Mouse (Mus musculus): ENCODE results near the gene Slc35c2. TPM values are rescaled to one million over a fixed set of nuclear protein-coding genes. Genes with fewer than 3 reads are reported as not detected.
A peak's percentile ranks its signal among the peaks of the same experiment; 100 is the strongest.

Slc35c2 gene
- polyA plus RNA-seq, 1 experiment from 2014 or later = 69.2 TPM

DNA sequence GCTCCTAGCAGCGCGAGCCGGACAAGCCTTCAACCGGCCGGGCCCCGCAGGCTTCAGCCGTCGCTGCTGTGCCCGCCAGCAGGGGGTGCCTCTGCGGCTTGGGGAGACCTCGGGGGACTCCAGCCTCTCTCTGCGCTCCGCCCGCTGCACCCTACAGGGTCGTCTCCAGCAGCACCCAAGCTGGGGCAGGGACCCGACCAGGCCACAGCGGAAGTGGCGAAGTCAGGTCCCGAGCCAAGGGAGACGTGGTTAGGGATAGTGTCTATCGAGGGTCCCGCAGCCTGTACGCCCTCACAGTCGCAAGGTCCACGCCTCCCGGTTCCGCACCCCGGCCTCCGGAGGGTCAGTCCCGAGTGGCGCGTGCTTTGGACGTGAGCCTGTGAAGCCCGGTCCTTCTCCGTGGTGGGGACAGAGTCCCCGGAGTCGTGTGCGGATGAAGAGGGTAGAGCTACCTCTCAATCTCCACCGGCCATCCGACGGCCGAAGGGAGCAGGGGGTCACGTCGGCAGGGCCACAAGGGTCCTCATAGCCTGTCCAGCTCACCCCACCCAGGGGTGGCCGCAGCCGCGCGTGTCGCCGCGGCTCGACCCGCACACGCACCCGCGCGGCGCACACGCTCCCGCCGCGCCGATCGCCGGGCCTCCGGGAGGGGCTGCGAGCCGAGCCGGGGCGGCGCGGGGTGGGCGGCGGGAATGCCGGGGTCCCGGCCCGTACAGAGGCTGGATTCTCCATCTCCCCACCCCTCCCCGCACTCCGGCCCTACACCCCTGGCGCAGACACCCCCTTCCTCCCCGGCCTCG is 54.0 kb downstream of the Slc35c2 start:
- peak overlapping the region; percentile 81 for H3K27ac ChIP-seq (replicated peaks)
- peak; percentile 23; the same call in 1 of the 2 replicates for ATAC-seq (ENCODE audit: low FRiP score, low read depth)
- peak overlapping the region; percentile 96 for H3K4me2 ChIP-seq
- H3K9ac ChIP-seq = peak overlapping the region; percentile 77
- no peaks in the 10 kb centered on the region for H3K9me3 ChIP-seq
- H3K36me3 ChIP-seq = no peaks in the 10 kb centered on the region
- peak overlapping the region; percentile 70 for H3K4me3 ChIP-seq
- WGBS = under 1% methylated on average over 66 of the region's 82 CpGs
- peaks cover 54% of the 10 kb centered on the region for H3K27me3 ChIP-seq
- H3K4me1 ChIP-seq (replicated peaks) = peaks cover 44% of the 10 kb centered on the region

GRCm38 (mm10) chr2:165229050-165229449 is 58.6 kb downstream of the Slc35c2 start:
- no peak for ATAC-seq (ENCODE audit: low FRiP score, low read depth)
- H3K27me3 ChIP-seq = peaks cover 24% of the 10 kb centered on the region
- 75% methylated on average over 11 of the region's 11 CpGs for WGBS
- H3K27ac ChIP-seq (replicated peaks) = no peak overlapping the region
- H3K9me3 ChIP-seq = no peaks in the 10 kb centered on the region
- H3K4me3 ChIP-seq = no peak overlapping the region
- H3K4me1 ChIP-seq (replicated peaks) = peaks cover 55% of the 10 kb centered on the region
- no peak overlapping the region for H3K4me2 ChIP-seq
- no peaks in the 10 kb centered on the region for H3K36me3 ChIP-seq
- H3K9ac ChIP-seq = no peak overlapping the region

Other genes starting within 250 kb of the Slc35c2 start
- gene Cd40, start 232.2 kb downstream of the Slc35c2 start, polyA plus RNA-seq (2015; fragmentation: Nextera tagmentation; extraction: Ambion mirVana) = 5.6 and 6.9 TPM in 2 replicates
- not detected in 2 replicates for gene 1700025C18Rik, start 197.1 kb downstream of the Slc35c2 start, polyA plus RNA-seq (2015; fragmentation: Nextera tagmentation; extraction: Ambion mirVana)
- gene Cdh22, start 53.0 kb downstream of the Slc35c2 start, polyA plus RNA-seq (2015; fragmentation: Nextera tagmentation; extraction: Ambion mirVana) = 16.4 and 16.6 TPM in 2 replicates
- gene Elmo2, start 38.6 kb upstream of the Slc35c2 start, polyA plus RNA-seq (2015; fragmentation: Nextera tagmentation; extraction: Ambion mirVana) = 94.3 and 101 TPM in 2 replicates
- gene Zfp663, start 80.9 kb upstream of the Slc35c2 start, polyA plus RNA-seq (2015; fragmentation: Nextera tagmentation; extraction: Ambion mirVana) = 5.8 and 8.3 TPM in 2 replicates
- gene Zfp334, start 100.4 kb upstream of the Slc35c2 start, polyA plus RNA-seq (2015; fragmentation: Nextera tagmentation; extraction: Ambion mirVana) = 8.5 and 9.1 TPM in 2 replicates
- 0.07 TPM in 1 of 2 replicates, not detected in the other for gene Ocstamp, start 112.5 kb upstream of the Slc35c2 start, polyA plus RNA-seq (2015; fragmentation: Nextera tagmentation; extraction: Ambion mirVana)
- gene Slc13a3, start 185.4 kb upstream of the Slc35c2 start, polyA plus RNA-seq (2015; fragmentation: Nextera tagmentation; extraction: Ambion mirVana) = 7.7 and 8.7 TPM in 2 replicates
- 43.5 and 45.7 TPM in 2 replicates for gene Trp53rka, start 205.5 kb upstream of the Slc35c2 start, polyA plus RNA-seq (2015; fragmentation: Nextera tagmentation; extraction: Ambion mirVana)
- 3.0 and 3.5 TPM in 2 replicates for gene Slc2a10, start 215.9 kb upstream of the Slc35c2 start, polyA plus RNA-seq (2015; fragmentation: Nextera tagmentation; extraction: Ambion mirVana)